Mouse (Mus musculus) small intestine, adult 2 months (tissue): ENCODE measurements around the gene Bst2. TPM values are rescaled to one million over a fixed set of nuclear protein-coding genes. Genes with fewer than 3 reads are reported as not detected.
"Not testable (repeated sequence)": the region's sequence is repeated elsewhere in the genome, so short reads cannot be mapped to it uniquely, and the experiment has no call there.

ENCODE experiments used
- H3K27ac ChIP-seq: fragments of 200-500 bp; 2 replicates; pipeline ENCODE4 v1.5.1; 2012; ENCODE audit warnings: low read depth, low read length, control low read depth, inconsistent platforms; ENCODE audit not compliant: insufficient read depth
- H3K27me3 ChIP-seq: fragments of 200-500 bp; 2 replicates; pipeline ENCODE4 v1.6.1; 2012; ENCODE audit warnings: mild to moderate bottlenecking, moderate library complexity, low read length, inconsistent platforms; ENCODE audit not compliant: control insufficient read depth, insufficient read depth
- H3K36me3 ChIP-seq: fragments of 200-500 bp; 2 replicates; pipeline ENCODE4 v1.6.1; 2012; ENCODE audit warnings: mild to moderate bottlenecking, low read length, control low read depth, inconsistent platforms; ENCODE audit not compliant: control insufficient read depth, insufficient read depth
- H3K4me1 ChIP-seq: fragments of 200-500 bp; 2 replicates; pipeline ENCODE4 v1.6.1; 2012; ENCODE audit warnings: low read length, inconsistent platforms, mixed read lengths; ENCODE audit not compliant: control insufficient read depth, insufficient read depth, insufficient read length
- H3K4me3 ChIP-seq: fragments of 200-500 bp; 2 replicates; pipeline ENCODE4 v1.5.1; 2012; ENCODE audit warnings: low read depth, mild to moderate bottlenecking, control low read depth, inconsistent platforms, low read length, moderate library complexity
- CTCF ChIP-seq: fragments of 200-500 bp; IDR thresholded peaks from 2 replicates; pipeline ENCODE4 v1.5.1; 2012; ENCODE audit warnings: low read depth, mild to moderate bottlenecking, control low read depth, inconsistent platforms, low read length, moderate library complexity, mixed read lengths; ENCODE audit not compliant: insufficient replicate concordance, insufficient read length; ENCODE audit errors: extremely low read depth
- POLR2A ChIP-seq: fragments of 200-500 bp; IDR thresholded peaks from 2 replicates; pipeline ENCODE4 v1.6.1; 2012; ENCODE audit warnings: low read depth, mild to moderate bottlenecking, control low read depth, inconsistent platforms, low read length, moderate library complexity
- WGBS: fragments of 180-500 bp; shearing (Covaris S2); methylation state at CpG from one replicate; pipeline ENCODE4 v1.1.7; 2018; 5-methylcytosine and 5-hydroxymethylcytosine counted together
- polyA plus RNA-seq: library from polyadenylated mRNA; depleted of rRNA; stranded (reverse); fragments of >200 nt; gene quantifications from 2 replicates; pipeline ENCODE4 v1.2.3, GENCODE M21; 2012

Gene Bst2
- polyA plus RNA-seq, 1 experiment, result 242 TPM

GRCm38 (mm10) chr8:71528362-71529073, 8.7 kb downstream of the Bst2 start:
- Histone ChIP-seq H3K4me1 (peaks cover 2% of the 10 kb centered on the region; the same call in 1 of the 2 replicates), H3K27ac (peak overlapping the region; percentile 20; the same call in 1 of the 2 replicates), H3K36me3 (no peaks in the 10 kb centered on the region), H3K27me3 (peaks cover 20% of the 10 kb centered on the region), H3K4me3 (no peak overlapping the region)
- WGBS, result 68% methylated on average over 11 of the region's 11 CpGs
- TF ChIP-seq CTCF (no peak), POLR2A (no peak)

DNA sequence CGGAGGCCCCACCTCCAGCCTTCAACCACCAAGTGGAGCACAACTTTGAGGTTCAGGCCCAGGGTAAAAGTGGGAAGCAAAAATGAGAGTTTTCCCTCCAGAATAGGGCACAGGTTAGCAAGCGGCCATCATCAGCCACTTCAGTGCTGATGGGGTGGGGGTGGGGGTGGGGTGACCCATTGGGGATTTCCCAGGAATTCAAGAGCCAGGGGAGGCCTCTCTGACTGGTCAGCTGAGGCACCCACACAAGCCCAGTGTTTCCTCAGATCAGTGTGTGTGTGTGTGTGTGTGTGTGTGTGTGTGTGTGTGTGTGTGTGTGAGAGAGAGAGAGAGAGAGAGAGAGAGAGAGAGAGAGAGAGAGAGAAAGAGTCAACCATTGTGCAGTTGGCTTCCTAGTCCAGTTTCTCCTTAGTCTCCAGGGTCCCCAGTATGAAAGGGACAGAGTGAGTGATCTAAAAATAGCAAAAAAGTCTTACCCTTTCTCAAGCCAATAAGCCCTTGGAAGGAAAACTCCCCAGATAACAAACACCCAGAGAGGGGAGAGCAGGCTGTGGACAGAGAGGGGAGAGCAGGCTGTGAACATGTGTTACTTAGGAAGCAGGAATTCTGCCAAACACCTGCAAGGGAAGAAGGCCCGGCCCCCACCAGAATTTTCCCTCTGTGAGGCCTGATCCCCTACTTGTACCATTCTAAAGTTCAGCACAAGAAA, 9.9 kb downstream of the Bst2 start:
- Histone ChIP-seq H3K4me1 (peaks cover 2% of the 10 kb centered on the region; the same call in 1 of the 2 replicates), H3K27ac (no peak overlapping the region), H3K27me3 (peaks cover 20% of the 10 kb centered on the region), H3K36me3 (no peaks in the 10 kb centered on the region), H3K4me3 (no peak overlapping the region)
- TF ChIP-seq POLR2A, result no peak
- TF ChIP-seq CTCF, result no peak
- WGBS, result 59% methylated on average over 3 of the region's 3 CpGs

- peaks cover 20% of the 10 kb centered on the region for H3K27me3 ChIP-seq
- WGBS, result 36% methylated on average over 6 of the region's 6 CpGs
- TF ChIP-seq POLR2A, result no peak
- H3K36me3 ChIP-seq, result no peaks in the 10 kb centered on the region
- H3K4me3 ChIP-seq, result no peak overlapping the region
- H3K27ac ChIP-seq, result no peak overlapping the region
- H3K4me1 ChIP-seq, result peaks cover 2% of the 10 kb centered on the region; the same call in 1 of the 2 replicates
These were observed 11.0 kb downstream of the Bst2 start for GRCm38 (mm10) chr8:71526272-71526671.

DNA sequence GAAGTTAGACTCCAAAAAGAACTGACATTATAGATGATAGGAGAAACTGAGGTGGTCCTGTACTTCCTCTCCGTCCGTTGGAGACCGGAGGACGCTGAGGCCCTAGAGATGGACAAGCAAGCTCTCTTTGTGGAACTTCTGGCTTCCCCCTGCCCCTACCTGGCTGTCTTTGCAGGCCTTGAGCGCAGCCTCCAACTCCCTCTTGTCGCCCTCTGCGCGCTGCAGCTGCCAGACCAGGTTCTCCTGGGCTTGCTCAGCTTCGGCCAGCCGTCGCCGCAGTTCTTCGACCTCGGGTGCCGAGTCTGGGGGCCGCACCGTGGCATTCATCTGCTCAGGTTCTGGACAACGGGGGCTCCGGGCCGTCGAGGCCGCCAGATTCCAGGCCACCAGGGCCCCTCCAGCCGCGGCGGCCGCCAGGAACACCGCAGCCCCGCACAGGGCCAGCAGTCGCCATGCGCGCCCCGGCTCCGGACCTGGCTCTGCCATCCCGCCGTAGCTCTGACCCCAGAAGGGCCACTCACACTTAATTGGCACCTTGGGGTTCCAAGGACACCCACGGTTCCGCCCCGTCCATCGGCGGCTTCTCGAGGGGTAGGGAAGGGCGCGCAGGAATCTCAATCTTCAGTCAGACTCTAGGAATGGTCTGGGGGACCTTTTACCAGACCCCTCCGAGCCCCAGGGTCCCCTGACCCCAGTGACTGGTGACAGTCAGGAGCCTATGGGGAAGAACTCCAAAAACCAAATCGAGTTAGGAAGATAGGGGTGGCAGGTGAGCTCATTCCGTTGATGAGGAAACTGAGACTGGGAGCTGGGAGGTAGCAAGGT, 11.8 kb downstream of the Bst2 start, which contains the start of gene Ccdc194:
Ccdc194 (minus strand) TSS at position 486 of the 825 bp plus-strand sequence.
- WGBS, result 27% methylated on average over 46 of the region's 46 CpGs
- no peak within 1 kb of the TSS for H3K4me3 ChIP-seq
- peaks cover 23% of the 10 kb centered on the region for H3K27me3 ChIP-seq
- no peak within 1 kb of the TSS for H3K27ac ChIP-seq
- H3K36me3 ChIP-seq, result no peaks in the 10 kb centered on the region
- no peak for TF ChIP-seq CTCF
- TF ChIP-seq POLR2A, result no peak
- H3K4me1 ChIP-seq, result peaks cover 2% of the 10 kb centered on the region; the same call in 1 of the 2 replicates

DNA sequence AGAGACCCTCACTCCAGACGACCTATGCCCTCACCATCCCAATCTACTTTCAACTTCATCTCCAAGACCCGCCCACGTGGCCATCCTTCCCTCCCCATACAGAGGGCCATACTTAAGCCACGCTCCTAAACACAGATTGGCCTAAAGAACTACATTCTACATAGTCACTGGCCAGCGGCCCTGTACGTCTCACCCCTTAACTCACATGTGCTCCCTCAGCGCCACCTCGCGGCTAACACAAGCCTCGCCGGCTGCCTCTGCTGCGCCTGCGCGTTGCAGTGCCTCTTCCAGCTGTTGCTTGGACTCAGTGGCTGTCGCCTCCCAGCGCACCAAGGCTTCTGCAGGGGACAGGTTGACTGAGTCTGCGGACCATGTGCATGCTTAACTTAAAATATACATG, 15.6 kb downstream of the Bst2 start:
- Histone ChIP-seq H3K4me3 (no peak overlapping the region), H3K36me3 (no peaks in the 10 kb centered on the region), H3K27me3 (peaks cover 19% of the 10 kb centered on the region), H3K27ac (no peak overlapping the region), H3K4me1 (peaks cover 5% of the 10 kb centered on the region; the same call in 1 of the 2 replicates)
- WGBS, result 1% methylated on average over 17 of the region's 17 CpGs
- TF ChIP-seq CTCF (peak; percentile 83), POLR2A (no peak)

DNA sequence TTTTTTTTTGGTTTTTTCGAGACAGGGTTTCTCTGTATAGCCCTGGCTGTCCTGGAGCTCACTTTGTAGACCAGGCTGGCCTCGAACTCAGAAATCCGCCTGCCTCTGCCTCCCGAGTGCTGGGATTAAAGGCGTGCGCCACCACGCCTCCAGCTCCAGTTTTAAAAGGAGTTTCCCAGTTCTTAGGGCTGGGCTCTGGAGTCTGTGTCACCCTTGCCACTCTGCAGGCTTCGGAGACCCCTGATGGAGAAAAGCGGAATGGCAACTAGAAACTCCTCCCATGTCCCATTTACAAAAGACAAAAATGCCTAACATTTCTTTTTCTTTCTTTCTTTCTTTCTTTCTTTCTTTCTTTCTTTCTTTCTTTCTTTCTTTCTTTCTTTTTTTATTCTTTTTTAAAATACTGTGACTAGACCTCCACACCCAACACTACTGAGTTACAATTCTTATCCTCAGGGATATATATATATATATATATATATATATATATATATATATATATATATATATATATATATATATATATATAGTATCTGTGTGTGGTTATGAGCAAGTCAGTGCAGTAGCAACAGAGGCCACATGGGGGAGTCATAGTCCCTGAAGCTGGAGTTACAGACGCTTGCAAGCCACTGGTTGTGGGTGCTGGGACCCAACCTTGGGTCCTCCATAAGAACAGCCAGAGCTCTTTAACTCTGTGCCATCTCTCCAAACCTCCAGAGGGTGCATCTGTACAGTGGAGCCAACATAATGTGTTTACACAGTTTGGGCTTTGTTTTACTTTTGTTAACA, 18.0 kb downstream of the Bst2 start:
- peak; percentile 54; the same call in 1 of the 2 replicates for TF ChIP-seq CTCF
- H3K4me3 ChIP-seq, H3K4me1 ChIP-seq, H3K27me3 ChIP-seq, H3K27ac ChIP-seq, H3K36me3 ChIP-seq: not testable (repeated sequence)
- WGBS, result 21% methylated on average over 10 of the region's 10 CpGs
